Mouse (Mus musculus) NIH3T3 (cell line): ENCODE data around the gene Tmub1.
"Not testable (repeated sequence)": the region's sequence is repeated elsewhere in the genome, so short reads cannot be mapped to it uniquely, and the experiment has no call there.

ENCODE experiments used
- DNase-seq: peaks from one replicate; pipeline ENCODE4 v3.0.0-alpha.2; 2012; ENCODE audit warnings: low read depth

Gene Tmub1

DNA sequence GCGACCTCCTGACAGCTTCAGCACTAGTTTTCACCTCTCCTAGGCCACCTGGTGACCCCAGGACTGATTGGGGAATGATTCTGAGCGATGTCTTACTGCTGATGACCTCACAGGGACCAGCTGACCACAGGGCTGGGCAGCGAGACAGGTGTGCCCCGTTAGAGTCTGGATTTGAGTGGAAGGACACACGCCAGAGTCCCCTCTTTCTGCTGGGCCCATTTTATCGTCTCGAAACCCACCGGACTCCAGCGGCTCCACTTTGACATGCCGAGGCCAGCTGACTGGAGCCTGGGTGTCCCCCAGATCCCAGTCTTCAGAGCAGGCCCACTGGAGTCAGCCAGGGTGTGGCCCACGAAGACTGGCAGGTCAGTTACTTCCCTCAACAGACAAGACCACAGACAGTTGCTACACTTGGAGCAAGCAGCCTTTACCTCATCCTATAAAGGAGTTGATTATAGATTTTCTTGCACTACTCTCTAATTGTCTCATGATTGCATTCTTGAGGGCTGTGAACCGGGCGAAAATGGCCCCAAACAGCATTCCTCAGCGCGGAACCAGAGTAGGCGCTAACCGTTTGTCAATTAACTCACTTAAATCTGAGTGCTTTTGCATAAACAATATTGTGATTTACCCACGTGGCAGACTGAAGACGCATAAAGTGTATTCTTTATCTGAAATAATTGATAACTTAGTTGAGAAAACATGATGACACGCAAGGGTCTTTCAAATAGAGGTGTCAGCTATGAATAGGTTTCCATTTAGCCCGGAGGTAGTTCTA lies 23.5 kb downstream of the Tmub1 start:
- no peak for DNase-seq

DNA sequence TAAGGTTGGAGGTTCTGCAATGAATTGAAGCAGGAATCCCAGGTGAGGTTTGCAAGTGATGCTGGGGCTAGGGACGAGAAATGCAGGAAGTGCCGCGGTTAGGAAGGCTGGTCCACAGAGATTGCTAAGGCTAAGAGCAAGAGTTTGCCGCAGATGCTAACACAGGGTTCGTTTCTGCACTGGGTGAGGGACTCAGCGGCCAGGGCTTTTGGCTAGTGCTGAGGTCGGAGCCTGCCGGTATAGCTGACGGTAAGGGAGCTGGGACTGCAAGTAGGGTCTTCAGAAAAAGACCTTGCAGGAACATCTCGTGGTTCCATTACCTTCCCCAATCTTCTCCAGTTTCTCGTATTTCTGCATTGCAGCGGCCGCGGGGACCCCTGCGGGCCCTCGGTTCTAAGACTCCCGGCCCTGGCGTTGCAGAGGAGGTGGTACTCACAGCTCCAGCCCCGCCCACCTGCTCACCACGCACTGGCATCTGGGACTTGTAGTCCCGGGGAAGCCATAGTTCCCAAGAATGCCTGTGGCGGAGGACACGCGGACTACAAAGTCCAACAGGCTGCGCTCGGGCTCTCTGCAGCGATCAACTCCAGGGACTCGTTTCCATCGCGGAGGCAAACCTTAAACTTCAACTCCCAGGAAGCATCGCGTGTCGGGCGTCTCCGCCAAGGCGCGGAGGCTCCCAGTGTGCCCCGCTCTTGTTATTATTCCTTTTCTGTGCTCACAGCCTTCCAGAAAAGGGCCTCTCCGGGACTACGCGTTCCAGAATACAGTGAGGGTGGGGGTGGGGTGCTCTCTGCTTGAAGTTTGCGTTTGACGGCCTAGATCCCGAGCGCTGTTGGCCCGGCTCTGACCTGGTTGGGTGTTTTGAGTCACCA lies 24.3 kb downstream of the Tmub1 start, which contains the start of the genes Cdk5 and Slc4a2:
Gene Cdk5 (minus strand): TSS at position 402 of the 875 bp plus-strand sequence.
Gene Slc4a2 (plus strand): TSS at position 709 of the 875 bp plus-strand sequence.
- DNase-seq, result peak; percentile 99

DNA sequence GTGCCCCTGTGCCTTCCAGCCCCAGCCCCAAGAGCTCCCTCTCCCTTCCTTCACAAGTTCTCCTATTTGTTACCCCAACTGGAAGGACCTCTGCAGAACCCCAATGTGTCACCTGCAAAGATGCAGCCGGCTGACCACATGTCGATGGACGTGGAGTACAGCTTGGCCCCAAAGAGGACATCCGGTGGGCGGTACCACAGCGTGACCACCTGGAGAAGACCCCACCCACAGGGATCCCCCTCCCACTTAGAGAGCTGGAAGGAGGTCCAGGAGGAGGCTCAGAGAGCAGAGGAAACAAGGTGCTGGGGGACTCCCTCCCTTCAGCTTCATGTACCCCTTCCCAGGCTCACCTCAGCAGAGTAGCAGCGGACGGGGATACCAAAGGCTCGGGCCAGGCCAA lies 27.3 kb downstream of the Tmub1 start:
- DNase-seq, result no peak

GRCm38 (mm10) chr5:24417587-24417986 lies 30.1 kb downstream of the Tmub1 start:
- DNase-seq, result no peak

DNA sequence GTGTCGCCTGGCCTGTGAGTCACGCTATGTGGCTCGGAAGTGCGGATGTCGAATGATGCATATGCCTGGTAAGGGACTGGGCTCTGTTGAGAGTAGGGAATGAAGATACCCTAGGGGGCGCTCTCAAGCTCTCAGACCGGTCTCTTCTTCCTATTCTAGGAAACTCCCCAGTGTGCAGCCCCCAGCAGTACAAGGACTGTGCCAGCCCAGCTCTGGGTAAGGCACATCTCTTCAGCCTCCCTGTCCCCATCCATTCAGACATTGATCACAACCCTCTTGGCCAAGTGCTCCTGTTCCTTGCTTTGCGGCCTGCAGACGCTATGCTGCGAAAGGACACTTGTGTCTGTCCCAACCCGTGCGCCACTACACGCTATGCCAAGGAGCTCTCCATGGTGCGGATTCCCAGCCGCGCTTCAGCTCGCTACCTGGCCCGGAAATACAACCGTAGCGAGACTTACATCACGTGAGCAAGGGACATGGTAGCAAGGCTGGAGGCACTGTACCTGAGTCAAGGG lies 31.4 kb downstream of the Tmub1 start:
- DNase-seq, result peak; percentile 76

DNA sequence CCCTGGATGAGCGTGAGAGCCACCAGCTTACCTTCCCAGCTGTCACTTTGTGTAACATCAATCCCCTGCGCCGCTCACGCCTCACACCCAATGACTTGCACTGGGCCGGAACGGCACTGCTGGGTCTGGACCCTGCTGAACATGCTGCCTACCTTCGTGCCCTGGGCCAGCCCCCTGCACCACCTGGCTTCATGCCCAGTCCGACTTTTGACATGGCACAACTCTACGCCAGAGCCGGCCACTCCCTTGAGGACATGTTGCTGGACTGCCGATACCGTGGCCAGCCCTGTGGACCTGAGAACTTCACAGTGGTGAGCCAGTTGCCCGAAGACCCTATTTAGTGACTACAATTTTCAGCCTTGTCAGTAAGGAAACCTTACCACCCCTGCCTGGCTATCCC lies 33.7 kb downstream of the Tmub1 start:
- no peak for DNase-seq

DNA sequence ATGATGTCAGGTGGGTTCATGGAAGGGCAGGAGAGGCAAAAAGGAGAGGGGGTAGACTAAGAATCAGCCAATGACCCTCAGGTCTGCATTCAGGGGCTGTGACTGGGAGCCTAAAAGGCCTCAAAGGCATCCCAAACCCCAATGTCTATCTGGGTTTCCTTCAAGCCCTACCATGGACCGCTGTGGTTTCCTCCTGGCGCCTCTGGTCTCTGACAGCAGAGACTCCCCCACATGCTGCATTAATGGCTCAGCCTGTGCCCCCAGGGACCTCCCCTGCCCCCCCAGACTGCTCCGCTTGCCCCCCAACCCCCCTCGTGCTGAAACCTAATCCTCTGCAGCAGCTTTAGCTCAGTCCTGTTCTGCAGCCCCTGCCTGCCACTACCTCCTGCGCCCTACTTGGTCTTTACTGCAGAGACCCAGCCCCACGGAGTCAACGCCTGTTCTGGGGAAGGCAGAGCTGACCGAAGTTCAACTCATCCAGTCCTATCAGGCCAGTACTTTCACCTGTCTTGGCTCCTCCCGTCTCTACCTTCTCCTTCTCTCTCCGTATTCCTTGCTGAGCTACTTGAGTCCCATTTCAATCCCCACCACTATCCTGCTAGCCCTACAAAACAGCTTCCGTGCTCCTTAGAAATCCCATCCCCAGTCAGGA lies 34.5 kb downstream of the Tmub1 start, which contains the start of gene Asic3:
Gene Asic3 (plus strand): TSS at position 351 of the 652 bp plus-strand sequence.
- peak; percentile 41 for DNase-seq

- peak; percentile 51 for DNase-seq
These were observed 35.6 kb downstream of the Tmub1 start for GRCm38 (mm10) chr5:24412063-24412462.

- peak; percentile 72 for DNase-seq
These were observed 38.2 kb downstream of the Tmub1 start for GRCm38 (mm10) chr5:24409466-24409865.

GRCm38 (mm10) chr5:24408651-24409050 lies 39.0 kb downstream of the Tmub1 start:
- no peak for DNase-seq

DNA sequence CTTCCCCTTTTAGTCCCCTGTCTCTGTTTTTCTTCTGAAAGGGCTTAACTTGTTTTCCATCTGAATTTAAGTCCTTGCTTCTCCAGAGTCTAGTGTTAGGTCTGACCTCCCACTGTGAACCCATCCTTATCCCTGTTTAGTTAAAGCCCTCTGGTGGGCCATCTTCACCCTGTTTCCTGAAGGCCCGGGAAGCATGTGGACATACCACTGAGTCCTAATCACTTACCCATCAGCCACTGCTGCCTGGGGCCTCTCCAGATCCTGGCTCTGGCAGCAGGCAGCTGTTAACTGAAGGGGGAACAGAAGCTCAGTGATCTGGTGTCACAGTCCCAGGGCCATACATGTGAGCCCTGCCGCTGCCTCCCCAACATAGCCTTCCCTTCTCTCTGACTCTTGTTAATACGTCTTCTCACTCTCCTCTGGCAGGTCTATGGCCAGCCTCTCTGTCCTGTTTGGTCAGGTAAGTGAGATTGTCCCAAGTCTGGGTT lies 42.2 kb downstream of the Tmub1 start:
- DNase-seq, result no peak

GRCm38 (mm10) chr5:24404594-24405360 lies 42.9 kb downstream of the Tmub1 start:
- DNase-seq, result peak; percentile 79

DNA sequence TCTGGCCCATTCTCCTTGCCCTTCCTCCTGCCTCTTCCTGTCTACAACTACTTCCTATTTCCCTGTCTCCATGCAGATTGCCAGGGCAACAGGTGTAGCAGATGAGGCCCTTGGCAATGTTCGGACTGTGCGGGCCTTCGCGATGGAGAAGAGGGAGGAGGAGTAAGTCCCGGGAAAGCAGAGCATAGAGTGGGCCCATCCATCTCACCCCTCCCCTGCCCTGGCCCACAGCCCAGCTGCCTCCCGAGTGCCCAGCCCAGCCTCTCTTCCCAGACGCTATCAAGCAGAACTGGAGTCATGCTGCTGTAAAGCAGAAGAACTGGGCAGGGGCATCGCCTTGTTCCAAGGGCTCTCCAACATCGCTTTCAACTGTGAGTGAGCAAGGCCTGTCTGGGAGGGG lies 45.7 kb downstream of the Tmub1 start:
- DNase-seq, result no peak

GRCm38 (mm10) chr5:24400911-24401605 lies 46.6 kb downstream of the Tmub1 start:
- no peak for DNase-seq

DNA sequence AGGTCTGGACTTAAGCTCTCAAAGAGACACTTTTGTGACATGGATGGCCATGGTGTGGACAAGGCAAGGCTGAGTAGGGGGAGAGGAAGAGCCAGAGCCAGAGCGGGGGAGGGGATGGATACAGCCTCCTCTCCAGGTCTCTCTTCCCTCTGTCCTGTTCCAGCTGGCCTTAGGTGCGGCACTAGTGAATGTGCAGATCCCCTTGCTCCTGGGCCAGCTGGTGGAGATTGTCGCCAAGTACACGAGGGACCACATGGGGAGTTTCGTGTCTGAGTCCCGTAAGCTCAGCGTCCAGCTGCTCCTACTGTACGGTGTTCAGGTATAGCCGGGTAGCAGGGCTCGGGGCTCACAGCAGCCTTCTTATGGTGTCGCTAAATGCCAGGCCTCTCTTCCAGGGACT lies 47.3 kb downstream of the Tmub1 start:
- DNase-seq, result no peak

GRCm38 (mm10) chr5:24399686-24400085 lies 48.0 kb downstream of the Tmub1 start:
- no peak for DNase-seq

- DNase-seq, result not testable (repeated sequence)
These were observed 51.4 kb downstream of the Tmub1 start for GRCm38 (mm10) chr5:24396254-24396653.
